Mouse (Mus musculus) stomach, embryonic 15.5 days (tissue): ENCODE results near the gene Tbc1d10a. TPM values are rescaled to one million over a fixed set of nuclear protein-coding genes. Genes with fewer than 3 reads are reported as not detected.

ENCODE experiments used
- ATAC-seq: fragments of 200-750 bp; cut with Nextera tagmentation; 2 replicates; pipeline ENCODE4 v1.8.0; 2017; ENCODE audit warnings: low read depth, moderate number of reproducible peaks, moderate TSS enrichment; ENCODE audit not compliant: insufficient read depth, low FRiP score
- H3K27ac ChIP-seq: fragments of 300-500 bp; sonication (generic); 2 replicates; pipeline ENCODE4 v1.5.1; 2015; ENCODE audit warnings: mild to moderate bottlenecking, inconsistent platforms
- H3K27me3 ChIP-seq: fragments of 300-500 bp; sonication (generic); replicated peaks from 2 replicates; pipeline ENCODE4 v1.6.1; 2015; ENCODE audit warnings: inconsistent platforms
- H3K36me3 ChIP-seq: fragments of 300-500 bp; sonication (generic); 2 replicates; pipeline ENCODE4 v1.6.1; 2015; ENCODE audit warnings: inconsistent platforms
- H3K4me1 ChIP-seq: fragments of 300-500 bp; sonication (generic); 2 replicates; pipeline ENCODE4 v1.6.1; 2015; ENCODE audit warnings: inconsistent platforms
- H3K4me2 ChIP-seq: fragments of 300-500 bp; sonication (generic); 2 replicates; pipeline ENCODE4 v1.6.1; 2015; ENCODE audit warnings: mild to moderate bottlenecking, inconsistent platforms
- H3K4me3 ChIP-seq: fragments of 300-500 bp; sonication (generic); replicated peaks from 2 replicates; pipeline ENCODE4 v1.5.1; 2015; ENCODE audit warnings: inconsistent platforms
- H3K9ac ChIP-seq: fragments of 300-500 bp; sonication (generic); 2 replicates; pipeline ENCODE4 v1.6.1; 2015; ENCODE audit warnings: inconsistent platforms
- H3K9me3 ChIP-seq: fragments of 300-500 bp; sonication (generic); 2 replicates; pipeline ENCODE4 v1.6.1; 2016; ENCODE audit warnings: inconsistent platforms
- WGBS: fragments of 180-500 bp; shearing (Covaris S2); methylation state at CpG from one replicate; pipeline ENCODE4 v1.1.7; 2015; 5-methylcytosine and 5-hydroxymethylcytosine counted together
- microRNA-seq: library from miRNA; unstranded; fragments of <30 nt; microRNA quantifications from one replicate; pipeline ENCODE4, GENCODE M21; 2016
- polyA plus RNA-seq: library from polyadenylated mRNA; unstranded; fragments of >200 nt; fragmentation: Nextera tagmentation; extraction: Ambion mirVana; gene quantifications from 2 replicates; pipeline ENCODE4 v1.2.1, GENCODE M21; 2015

Gene Tbc1d10a
- polyA plus RNA-seq, 1 experiment from 2014 or later: 33.4 TPM

DNA sequence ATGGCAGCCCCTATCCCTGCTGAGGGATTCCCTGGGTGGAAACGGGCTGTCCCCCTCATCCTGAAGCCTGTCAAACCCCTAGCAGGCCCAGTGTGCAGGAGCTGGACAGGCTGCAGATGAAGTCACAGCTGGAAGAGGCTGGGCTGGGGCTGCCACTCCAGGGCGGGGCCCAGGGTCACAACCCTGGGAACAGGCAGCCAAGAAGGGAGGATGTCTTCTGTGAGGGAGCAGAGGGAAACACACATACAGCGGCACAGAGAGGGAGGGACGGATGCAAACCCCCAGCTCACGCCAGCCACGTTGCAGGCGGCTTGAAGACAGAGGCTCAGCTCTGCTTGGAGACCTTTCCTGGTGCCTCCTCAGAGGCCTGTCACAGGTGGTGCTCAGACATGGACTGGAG, 77.5 kb downstream of the Tbc1d10a start:
- peak; percentile 28 for ATAC-seq
- no peak overlapping the region for H3K4me3 ChIP-seq
- no peaks in the 10 kb centered on the region for H3K9me3 ChIP-seq
- peaks cover 59% of the 10 kb centered on the region for H3K4me1 ChIP-seq
- no peak overlapping the region for H3K4me2 ChIP-seq
- peaks cover 21% of the 10 kb centered on the region for H3K27me3 ChIP-seq
- H3K27ac ChIP-seq: peak overlapping the region; percentile 65
- no peak overlapping the region for H3K9ac ChIP-seq
- no peaks in the 10 kb centered on the region for H3K36me3 ChIP-seq
- 44% methylated on average over 7 of the region's 7 CpGs for WGBS

Small RNAs within 50 kb of the gene (microRNA-seq; reads per million reads assigned to microRNA genes)
- gene Mir3060: 3.5 reads per million, percentile 14 among the genes with 10 or more reads in this experiment

Other genes starting within 250 kb of the Tbc1d10a start
- 75.6 and 80.2 TPM in 2 replicates for gene Pes1, start 222.8 kb upstream of the Tbc1d10a start, polyA plus RNA-seq
- 0.12 and 0.21 TPM in 2 replicates for gene 4930556J24Rik, start 210.0 kb upstream of the Tbc1d10a start, polyA plus RNA-seq
- 18.3 and 21.6 TPM in 2 replicates for gene Gal3st1, start 203.2 kb upstream of the Tbc1d10a start, polyA plus RNA-seq
- gene Sec14l4, start 155.3 kb upstream of the Tbc1d10a start, polyA plus RNA-seq: 1.4 and 1.5 TPM in 2 replicates
- 0.08 and 0.18 TPM in 2 replicates for gene Sec14l3, start 121.9 kb upstream of the Tbc1d10a start, polyA plus RNA-seq
- 21.7 and 21.8 TPM in 2 replicates for gene Mtfp1, start 91.3 kb upstream of the Tbc1d10a start, polyA plus RNA-seq
- gene Sec14l2, start 63.4 kb upstream of the Tbc1d10a start, polyA plus RNA-seq: 1.7 and 1.9 TPM in 2 replicates
- 25.1 and 26.8 TPM in 2 replicates for gene Rnf215, start 51.6 kb upstream of the Tbc1d10a start, polyA plus RNA-seq
- gene Ccdc157, start 26.5 kb upstream of the Tbc1d10a start, polyA plus RNA-seq: 6.1 and 6.4 TPM in 2 replicates
- 39.2 and 44.2 TPM in 2 replicates for gene Sf3a1, start 26.4 kb upstream of the Tbc1d10a start, polyA plus RNA-seq
- 3.8 and 4.8 TPM in 2 replicates for gene Castor1, start 31.4 kb downstream of the Tbc1d10a start, polyA plus RNA-seq
- 0.22 TPM in 2 replicates for gene Osm, start 49.6 kb downstream of the Tbc1d10a start, polyA plus RNA-seq
- gene Lif, start 70.8 kb downstream of the Tbc1d10a start, polyA plus RNA-seq: 0.61 and 0.65 TPM in 2 replicates